Comparison of ENCODE assay signal across 7 mouse cellular contexts in genomic region chr19:6126789-6127580, GRCm38 (mm10). TPM values are rescaled to one million over a fixed set of nuclear protein-coding genes. Genes with fewer than 3 reads are reported as not detected.
DNase-seq lines count a peak whose midpoint lies in the region; ATAC-seq and TF ChIP-seq lines count a peak whose summit lies in the region.

No protein-coding gene starts in this region.

- H3K27ac ChIP-seq in lung, postnatal 0 days (ENCODE audit: low read length) = peak overlapping the region; percentile 86
- H3K27ac ChIP-seq in forebrain, embryonic 10.5 days = peak overlapping the region; percentile 88
- H3K27ac ChIP-seq in limb, embryonic 13.5 days = no peak overlapping the region
- peak overlapping the region; percentile 29; the same call in 1 of the 2 replicates for H3K27ac ChIP-seq in stomach, embryonic 14.5 days (ENCODE audit: low read length)

- H3K27me3 ChIP-seq in lung, postnatal 0 days (replicated peaks; ENCODE audit: insufficient read depth, low read length) = no peaks in the 10 kb centered on the region
- H3K27me3 ChIP-seq in forebrain, embryonic 10.5 days (ENCODE audit: poor library complexity, severe bottlenecking) = no peaks in the 10 kb centered on the region
- H3K27me3 ChIP-seq in limb, embryonic 13.5 days = no peaks in the 10 kb centered on the region
- H3K27me3 ChIP-seq in stomach, embryonic 14.5 days (ENCODE audit: control insufficient read depth, insufficient read depth, low read length) = no peaks in the 10 kb centered on the region

- H3K9ac ChIP-seq in lung, postnatal 0 days (replicated peaks; ENCODE audit: low read depth) = peak overlapping the region; percentile 37; the same call in 1 of the 2 replicates
- peak overlapping the region; percentile 73; the same call in 1 of the 2 replicates for H3K9ac ChIP-seq in limb, embryonic 13.5 days
- no peak overlapping the region for H3K9ac ChIP-seq in stomach, embryonic 14.5 days (replicated peaks; ENCODE audit: low read depth, low read length)

- peak overlapping the region; percentile 37 for H3K4me3 ChIP-seq in lung, postnatal 0 days (ENCODE audit: low read depth, low read length)
- peak overlapping the region; percentile 64 for H3K4me3 ChIP-seq in forebrain, embryonic 10.5 days
- peak overlapping the region; percentile 61 for H3K4me3 ChIP-seq in limb, embryonic 13.5 days
- H3K4me3 ChIP-seq in stomach, embryonic 14.5 days (ENCODE audit: low read depth, low read length) = peak overlapping the region; percentile 30

- H3K9me3 ChIP-seq in lung, postnatal 0 days (ENCODE audit: low read length) = no peaks in the 10 kb centered on the region
- no peaks in the 10 kb centered on the region for H3K9me3 ChIP-seq in forebrain, embryonic 10.5 days
- no peaks in the 10 kb centered on the region for H3K9me3 ChIP-seq in limb, embryonic 13.5 days
- no peaks in the 10 kb centered on the region for H3K9me3 ChIP-seq in stomach, embryonic 14.5 days (ENCODE audit: control insufficient read depth, low read depth, low read length)

- no peaks in the 10 kb centered on the region for H3K36me3 ChIP-seq in lung, postnatal 0 days (ENCODE audit: insufficient read depth, low read length)
- H3K36me3 ChIP-seq in forebrain, embryonic 10.5 days (replicated peaks) = no peaks in the 10 kb centered on the region
- peaks cover 1% of the 10 kb centered on the region; the same call in 1 of the 2 replicates for H3K36me3 ChIP-seq in limb, embryonic 13.5 days
- no peaks in the 10 kb centered on the region for H3K36me3 ChIP-seq in stomach, embryonic 14.5 days (ENCODE audit: control insufficient read depth, insufficient read depth, low read length)

- TF ChIP-seq CTCF in lung, postnatal 0 days (IDR thresholded peaks at IDR 0.05) = no peak

- ATAC-seq in lung, postnatal 0 days = no peak
- ATAC-seq in limb, embryonic 13.5 days (ENCODE audit: low FRiP score, low read depth) = no peak
- ATAC-seq in stomach, embryonic 14.5 days (ENCODE audit: insufficient number of reproducible peaks, insufficient read depth, low FRiP score, low read depth) = no peak

- 63% methylated on average over 10 of the region's 10 CpGs for WGBS in lung, postnatal 0 days
- WGBS in forebrain, embryonic 10.5 days = 79% methylated on average over 10 of the region's 10 CpGs
- 74% methylated on average over 10 of the region's 10 CpGs for WGBS in limb, embryonic 13.5 days
- WGBS in stomach, embryonic 14.5 days = 71% methylated on average over 10 of the region's 10 CpGs

- TF ChIP-seq EP300 in lung, postnatal 0 days (IDR thresholded peaks at IDR 0.05) = no peak

- peak overlapping the region; percentile 54 for H3K4me2 ChIP-seq in lung, postnatal 0 days (replicated peaks; ENCODE audit: low read depth, low read length)
- H3K4me2 ChIP-seq in limb, embryonic 13.5 days (replicated peaks) = peak overlapping the region; percentile 63
- H3K4me2 ChIP-seq in stomach, embryonic 14.5 days (replicated peaks; ENCODE audit: low read depth, low read length) = peak overlapping the region; percentile 47

- H3K4me1 ChIP-seq in lung, postnatal 0 days (ENCODE audit: insufficient read depth, low read depth, low read length) = no peaks in the 10 kb centered on the region
- peaks cover 24% of the 10 kb centered on the region for H3K4me1 ChIP-seq in forebrain, embryonic 10.5 days
- H3K4me1 ChIP-seq in limb, embryonic 13.5 days = peaks cover 4% of the 10 kb centered on the region; the same call in 1 of the 2 replicates
- 0 out of 2 replicates have a peak, but pooled peaks cover 6% of the 10 kb centered on the region for H3K4me1 ChIP-seq in stomach, embryonic 14.5 days (ENCODE audit: control insufficient read depth, insufficient read depth, low read length)

- DNase-seq in lung, postnatal 0 days (ENCODE audit: low spot score) = no peak
- no peak for DNase-seq in lung, postnatal 14 days
- no peak for DNase-seq in forebrain, embryonic 10.5 days (ENCODE audit: extremely low spot score, low spot score)
- no peak for DNase-seq in cerebellum, adult 8-10 months
- no peak for DNase-seq in cerebellum, adult 11 months

RNA-seq across cellular contexts. Expression of gene Snx15, which starts 1.1 kb away (rescaled TPM):
- polyA plus RNA-seq in lung, postnatal 0 days (2015; fragmentation: Nextera tagmentation; extraction: Ambion mirVana) = 29.7 and 30.8 TPM in 2 replicates
- polyA plus RNA-seq in forebrain, embryonic 10.5 days (2016; fragmentation: Nextera tagmentation; extraction: Ambion mirVana) = 24.1 and 25.6 TPM in 2 replicates
- polyA plus RNA-seq in limb, embryonic 13.5 days (2015; fragmentation: Nextera tagmentation; extraction: Ambion mirVana) = 33.0 and 33.7 TPM in 2 replicates
- 27.6 and 30.6 TPM in 2 replicates for polyA plus RNA-seq in stomach, embryonic 14.5 days (2014; fragmentation: Nextera tagmentation; extraction: Ambion mirVana)

RNA-seq across cellular contexts. Expression of gene Sac3d1, which starts 8.5 kb away (rescaled TPM):
- polyA plus RNA-seq in lung, postnatal 0 days (2015; fragmentation: Nextera tagmentation; extraction: Ambion mirVana) = 22.3 and 24.5 TPM in 2 replicates
- polyA plus RNA-seq in forebrain, embryonic 10.5 days (2016; fragmentation: Nextera tagmentation; extraction: Ambion mirVana) = 64.2 and 64.6 TPM in 2 replicates
- polyA plus RNA-seq in limb, embryonic 13.5 days (2015; fragmentation: Nextera tagmentation; extraction: Ambion mirVana) = 42.9 and 44.0 TPM in 2 replicates
- 45.4 and 47.9 TPM in 2 replicates for polyA plus RNA-seq in stomach, embryonic 14.5 days (2014; fragmentation: Nextera tagmentation; extraction: Ambion mirVana)

RNA-seq across cellular contexts. Expression of gene Batf2, which starts 13.8 kb away (rescaled TPM):
- polyA plus RNA-seq in lung, postnatal 0 days (2015; fragmentation: Nextera tagmentation; extraction: Ambion mirVana) = 0.93 and 1.0 TPM in 2 replicates
- polyA plus RNA-seq in forebrain, embryonic 10.5 days (2016; fragmentation: Nextera tagmentation; extraction: Ambion mirVana) = not detected in 2 replicates
- not detected in 2 replicates for polyA plus RNA-seq in limb, embryonic 13.5 days (2015; fragmentation: Nextera tagmentation; extraction: Ambion mirVana)
- polyA plus RNA-seq in stomach, embryonic 14.5 days (2014; fragmentation: Nextera tagmentation; extraction: Ambion mirVana) = 0.23 and 0.34 TPM in 2 replicates

RNA-seq across cellular contexts. Expression of gene Arl2, which starts 14.4 kb away (rescaled TPM):
- polyA plus RNA-seq in lung, postnatal 0 days (2015; fragmentation: Nextera tagmentation; extraction: Ambion mirVana) = 64.5 and 64.6 TPM in 2 replicates
- 112 and 113 TPM in 2 replicates for polyA plus RNA-seq in forebrain, embryonic 10.5 days (2016; fragmentation: Nextera tagmentation; extraction: Ambion mirVana)
- 88.7 and 90.4 TPM in 2 replicates for polyA plus RNA-seq in limb, embryonic 13.5 days (2015; fragmentation: Nextera tagmentation; extraction: Ambion mirVana)
- 101 and 107 TPM in 2 replicates for polyA plus RNA-seq in stomach, embryonic 14.5 days (2014; fragmentation: Nextera tagmentation; extraction: Ambion mirVana)

RNA-seq across cellular contexts. Expression of gene Naaladl1, which starts 21.4 kb away (rescaled TPM):
- 0.14 TPM in 1 of 2 replicates, not detected in the other for polyA plus RNA-seq in lung, postnatal 0 days (2015; fragmentation: Nextera tagmentation; extraction: Ambion mirVana)
- polyA plus RNA-seq in forebrain, embryonic 10.5 days (2016; fragmentation: Nextera tagmentation; extraction: Ambion mirVana) = 0.82 and 0.88 TPM in 2 replicates
- 0.46 and 0.65 TPM in 2 replicates for polyA plus RNA-seq in limb, embryonic 13.5 days (2015; fragmentation: Nextera tagmentation; extraction: Ambion mirVana)
- 0.54 and 0.64 TPM in 2 replicates for polyA plus RNA-seq in stomach, embryonic 14.5 days (2014; fragmentation: Nextera tagmentation; extraction: Ambion mirVana)
